ENCODE assay signal across 1 mouse cellular context in genomic region chr11:96976911-96977591, GRCm38 (mm10).
TF ChIP-seq lines count a peak whose summit lies in the region.

No protein-coding gene starts in this region.

TF ChIP-seq in MEL, 35 proteins besides CTCF, POLR2A, EP300 and RAD21 (continued from another document):
- TF ChIP-seq ZNF384 (IDR thresholded peaks at IDR 0.05; ENCODE audit: low read depth, low read length), result no peak
- no peak for TF ChIP-seq ZKSCAN1 (IDR thresholded peaks at IDR 0.05; ENCODE audit: low read depth, low read length)
- no peak for TF ChIP-seq USF2 (IDR thresholded peaks at IDR 0.05; ENCODE audit: borderline replicate concordance in 1 of 2, insufficient read depth in 1 of 2, low read depth in 1 of 2, low read length in 2 of 2)
- TF ChIP-seq ZC3H11A (IDR thresholded peaks at IDR 0.05; ENCODE audit: low read depth, low read length), result no peak
- TF ChIP-seq POLR2AphosphoS5 (IDR thresholded peaks at IDR 0.05; ENCODE audit: borderline replicate concordance, low read depth, low read length), result no peak
- no peak for TF ChIP-seq RCOR1 (IDR thresholded peaks at IDR 0.05; ENCODE audit: low read depth, low read length)
- TF ChIP-seq NRF1 (IDR thresholded peaks at IDR 0.05; ENCODE audit: insufficient read depth, low read depth, low read length, poor library complexity, severe bottlenecking), result 0 out of 2 replicates have a peak, but pooled peaks have one; percentile 29
- TF ChIP-seq USF1 (IDR thresholded peaks at IDR 0.05; ENCODE audit: low read depth, low read length), result no peak
- TF ChIP-seq GABPA (IDR thresholded peaks at IDR 0.05; ENCODE audit: low read depth, low read length), result 0 out of 2 replicates have a peak, but pooled peaks have one; percentile 32
- TF ChIP-seq ETS1 (IDR thresholded peaks at IDR 0.05; ENCODE audit: low read depth, low read length), result peak; percentile 24; the same call in 1 of the 2 replicates
- no peak for TF ChIP-seq UBTF (IDR thresholded peaks at IDR 0.05; ENCODE audit: borderline replicate concordance, insufficient read depth, low read depth, low read length)
- peak; percentile 98 for TF ChIP-seq MAZ (IDR thresholded peaks at IDR 0.05; ENCODE audit: low read depth, low read length)
- TF ChIP-seq ELF1 (IDR thresholded peaks at IDR 0.05; ENCODE audit: low read depth, low read length), result peak; percentile 93
